Mouse (Mus musculus) layer of hippocampus, postnatal 14 days (tissue): ENCODE results near the gene Dio1. TPM values are rescaled to one million over a fixed set of nuclear protein-coding genes. Genes with fewer than 3 reads are reported as not detected.

Source experiments
- DNase-seq, 2 experiments: peaks; one replicate each; pipeline ENCODE4 v3.0.0; 2021 to 2022; ENCODE audit warnings: low spot score in 2 of 2, mixed read lengths in 1 of 2
- total RNA-seq, 2 experiments: library from RNA; stranded (reverse); gene quantifications; 2 replicates each; pipeline ENCODE4 v1.2.3; 2021

Dio1 gene
- total RNA-seq, 2 experiments from 2014 or later = not detected

- no peak for DNase-seq
Measured at GRCm38 (mm10) chr4:107300902-107301555, 5.9 kb downstream of the Dio1 start.

- no peak for DNase-seq
Measured at GRCm38 (mm10) chr4:107300371-107300770, 6.6 kb downstream of the Dio1 start.

- no peak for DNase-seq
Measured at GRCm38 (mm10) chr4:107299779-107300340, 7.1 kb downstream of the Dio1 start.

GRCm38 (mm10) chr4:107298071-107298606 is 8.8 kb downstream of the Dio1 start:
- DNase-seq = no peak

- DNase-seq = no peak
Measured at GRCm38 (mm10) chr4:107292273-107292662, 14.7 kb downstream of the Dio1 start.

GRCm38 (mm10) chr4:107291611-107292272 is 15.2 kb downstream of the Dio1 start:
- peak; percentile 23 to 54 for DNase-seq

- DNase-seq = no peak
Measured at GRCm38 (mm10) chr4:107287517-107287916, 19.5 kb downstream of the Dio1 start.

GRCm38 (mm10) chr4:107286386-107286785 is 20.6 kb downstream of the Dio1 start:
- DNase-seq = no peak

GRCm38 (mm10) chr4:107285446-107286200 is 21.3 kb downstream of the Dio1 start:
- no peak for DNase-seq

- DNase-seq = no peak
Measured at GRCm38 (mm10) chr4:107280843-107281475, 26.0 kb downstream of the Dio1 start.

GRCm38 (mm10) chr4:107278188-107278707 is 28.7 kb downstream of the Dio1 start:
- DNase-seq = no peak

GRCm38 (mm10) chr4:107274511-107274910 is 32.5 kb downstream of the Dio1 start:
- DNase-seq = no peak

GRCm38 (mm10) chr4:107273683-107274082 is 33.3 kb downstream of the Dio1 start:
- no peak for DNase-seq

- no peak for DNase-seq
Measured at GRCm38 (mm10) chr4:107260001-107260400, 47.0 kb downstream of the Dio1 start.

GRCm38 (mm10) chr4:107254414-107254813 is 52.6 kb downstream of the Dio1 start:
- DNase-seq = no peak

GRCm38 (mm10) chr4:107253125-107254091 is 53.6 kb downstream of the Dio1 start, which contains the start of the genes Lrrc42 and Hspb11:
Gene Lrrc42 (minus strand): TSS chr4:107253532.
Gene Hspb11 (plus strand): TSS chr4:107253593.
- peak; percentile 91 to 92 for DNase-seq

- no peak for DNase-seq
Measured at GRCm38 (mm10) chr4:107252522-107252921, 54.4 kb downstream of the Dio1 start.

GRCm38 (mm10) chr4:107250494-107250893 is 56.5 kb downstream of the Dio1 start:
- peak in 1 of 2 experiments; percentile 67 for DNase-seq

GRCm38 (mm10) chr4:107249471-107249870 is 57.5 kb downstream of the Dio1 start:
- no peak for DNase-seq
